Mouse (Mus musculus) left cerebral cortex, adult 2 months (tissue): ENCODE measurements around the gene Parvb. TPM values are rescaled to one million over a fixed set of nuclear protein-coding genes. Genes with fewer than 3 reads are reported as not detected.

ENCODE experiments used
- DNase-seq, 2 experiments: peaks; one replicate each; pipeline ENCODE4 v3.0.0; 2021 to 2022; ENCODE audit warnings: low spot score in 2 of 2, mixed read lengths in 1 of 2; ENCODE audit errors: extremely low spot score in 1 of 2
- H3K27ac ChIP-seq: fragments of 200-600 bp; 2 replicates; pipeline ENCODE4 v1.8.1; 2022
- H3K4me3 ChIP-seq: fragments of 200-600 bp; 2 replicates; pipeline ENCODE4 v1.8.1; 2022
- CTCF ChIP-seq: fragments of 200-600 bp; IDR thresholded peaks from 2 replicates; pipeline ENCODE4 v1.8.1; 2022; ENCODE audit warnings: antibody characterized with exemption, mild to moderate bottlenecking, moderate library complexity
- intact Hi-C: fragments of 180-260 bp; cut with DNase I; formaldehyde crosslinking; loops from one replicate; pipeline ENCODE4 v1.15.1; 2025
- total RNA-seq, 2 experiments: library from RNA; stranded (reverse); gene quantifications; 2 replicates each; pipeline ENCODE4 v1.2.3; 2021

Gene Parvb
- total RNA-seq, 2 experiments from 2014 or later: 19.3 to 20.9 TPM

DNA sequence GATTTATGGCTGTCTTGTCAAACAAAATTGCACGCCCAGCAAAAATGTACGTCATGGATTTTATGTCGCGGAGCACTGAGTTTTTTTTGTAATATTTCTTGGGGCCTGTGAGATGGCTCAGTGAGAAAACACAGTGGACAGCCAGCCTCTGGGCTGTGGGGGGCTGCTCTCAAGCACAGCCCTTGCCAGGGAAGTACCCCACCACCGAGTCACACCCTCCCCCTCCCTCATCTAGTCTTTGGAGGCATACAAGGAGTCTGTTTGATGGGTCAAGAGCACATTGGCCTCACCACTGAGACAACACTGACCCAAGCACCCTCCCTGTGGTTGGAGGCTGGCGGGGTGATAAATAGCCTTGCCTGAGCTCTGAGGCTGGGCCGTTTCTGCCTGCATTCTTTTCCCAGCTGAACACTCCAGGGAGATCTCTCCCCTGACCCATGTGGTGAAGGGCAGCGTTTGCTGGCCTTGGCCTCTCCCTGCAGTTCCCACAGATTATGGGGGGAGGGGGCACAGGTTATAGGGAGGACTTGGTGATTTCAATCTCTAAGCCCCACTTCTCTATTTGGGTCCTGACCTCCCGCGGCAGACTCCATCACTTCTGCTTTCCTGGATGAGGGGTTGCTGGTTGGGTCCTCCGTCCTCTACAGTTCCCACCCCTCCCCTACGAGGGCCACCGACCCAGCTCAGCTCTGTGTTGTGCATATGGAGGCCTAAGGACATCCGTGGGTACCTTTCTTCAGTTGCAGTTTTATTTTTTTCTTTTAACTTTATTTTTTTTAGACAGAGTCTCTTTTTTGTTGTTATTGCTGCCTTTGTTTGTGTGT is 118.3 kb downstream of the Parvb start:
- DNase-seq: no peak
- Histone ChIP-seq H3K4me3 (no peak overlapping the region), H3K27ac (no peak overlapping the region)
- no peak for TF ChIP-seq CTCF
- intact Hi-C loops: no loop called here

DNA sequence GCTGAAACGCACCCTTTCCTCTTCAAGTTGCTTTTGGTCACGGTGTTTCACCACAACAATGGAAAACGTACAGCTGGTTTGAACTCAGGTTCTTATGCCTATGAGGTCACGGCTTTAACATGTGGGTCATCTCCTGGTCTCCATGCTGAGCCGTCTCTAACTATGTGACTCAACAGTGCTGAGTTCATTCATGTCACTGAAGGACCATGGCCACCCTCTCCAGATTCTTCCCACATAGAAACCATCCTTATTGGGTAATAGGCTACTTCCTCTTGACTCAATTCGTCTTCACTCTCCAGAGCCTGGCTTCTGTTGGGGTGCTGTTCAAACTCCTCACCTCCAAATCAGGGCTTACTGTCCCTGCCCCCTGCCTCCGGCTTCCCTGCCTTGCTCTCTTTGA is 119.5 kb downstream of the Parvb start:
- Histone ChIP-seq H3K27ac (no peak overlapping the region), H3K4me3 (no peak overlapping the region)
- intact Hi-C loops: no loop called here
- no peak for DNase-seq
- TF ChIP-seq CTCF: no peak

DNA sequence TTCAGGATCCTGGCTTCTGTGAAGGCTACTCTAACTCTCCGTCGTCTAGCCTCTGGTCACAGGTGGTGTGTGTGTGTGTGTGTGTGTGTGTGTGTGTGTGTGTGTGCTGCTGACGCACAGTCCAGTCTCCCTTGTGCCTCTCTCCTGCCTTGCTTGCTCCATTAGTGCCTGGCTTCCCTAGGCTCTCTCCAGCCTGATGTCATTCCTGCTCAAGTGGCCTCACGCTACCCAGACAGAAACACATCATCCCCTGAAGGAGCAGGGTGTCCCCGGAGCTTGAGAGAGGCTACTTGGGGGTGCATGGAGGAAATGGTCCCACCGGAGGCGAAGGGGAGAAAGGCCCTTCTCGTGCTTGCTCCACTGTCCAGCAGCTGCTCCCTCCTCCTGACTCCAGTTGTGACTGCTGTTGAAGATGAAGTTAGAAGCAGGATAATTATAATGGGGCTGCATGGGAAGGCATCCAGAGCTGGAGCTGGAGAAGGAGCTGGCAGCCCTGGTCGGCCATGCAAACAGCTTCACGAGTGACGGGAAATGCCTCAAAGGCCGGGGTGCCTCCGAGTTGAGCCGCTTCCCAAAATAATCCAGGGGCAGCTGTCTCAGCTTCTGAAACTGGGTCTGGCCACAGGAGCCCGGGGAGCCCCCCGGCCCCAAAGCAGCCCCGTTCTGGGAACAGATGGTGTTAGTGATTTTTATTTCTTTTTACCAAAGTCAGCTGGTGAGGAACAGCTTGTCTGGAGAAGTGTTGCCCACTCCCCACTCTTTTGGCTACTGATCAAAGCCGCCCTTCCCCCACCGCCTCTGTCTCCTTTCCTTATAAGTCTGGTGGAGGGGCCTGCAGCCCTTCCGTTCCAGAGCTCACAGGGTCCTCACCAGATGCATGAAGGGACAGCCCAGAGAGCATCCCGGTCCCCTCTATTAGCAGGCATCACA is 120.3 kb downstream of the Parvb start:
- peak in 1 of 2 experiments; percentile 20 for DNase-seq
- Histone ChIP-seq H3K4me3 (no peak overlapping the region), H3K27ac (no peak overlapping the region)
- TF ChIP-seq CTCF: no peak
- intact Hi-C loops: no loop called here

DNA sequence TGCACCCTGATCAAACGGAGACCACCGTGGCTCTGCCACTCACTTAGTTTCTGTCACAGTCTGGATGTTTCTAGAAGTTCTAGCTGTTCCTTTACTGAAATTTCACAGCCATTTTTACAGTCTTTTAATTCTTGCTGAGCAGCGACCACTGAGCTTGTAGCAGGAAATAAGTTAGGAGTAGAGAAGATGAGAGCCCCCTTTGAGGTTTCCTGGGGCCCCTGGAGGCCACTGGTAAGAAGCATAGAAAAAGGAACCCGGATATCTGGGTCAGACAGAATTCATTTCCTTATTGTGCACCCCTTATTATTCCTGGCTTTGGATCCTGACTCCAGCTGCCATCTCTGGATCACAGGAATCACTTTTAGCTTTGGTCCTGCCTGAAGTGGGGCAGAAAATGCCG is 123.2 kb downstream of the Parvb start:
- DNase-seq: no peak
- no peak for TF ChIP-seq CTCF
- Histone ChIP-seq H3K27ac (no peak overlapping the region), H3K4me3 (no peak overlapping the region)
- intact Hi-C loops: no loop called here

DNA sequence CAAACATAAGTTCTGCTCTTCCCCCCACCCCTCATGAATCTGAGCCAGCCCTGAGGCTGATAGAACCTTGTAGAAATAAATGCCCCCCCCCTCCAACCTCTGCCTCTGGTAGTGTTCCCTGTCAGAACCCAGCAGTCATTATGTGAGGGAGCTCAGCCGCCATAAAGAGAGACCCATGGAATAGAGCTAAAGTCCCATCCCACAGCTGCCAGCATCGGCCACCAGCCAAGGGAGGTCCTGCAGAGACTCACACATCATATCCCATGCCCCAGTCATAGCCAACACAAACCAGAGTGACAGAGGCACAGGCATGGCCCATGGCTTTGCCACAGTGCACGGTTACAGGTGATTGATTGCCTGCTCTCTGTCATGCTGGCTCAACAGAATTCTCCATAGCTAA is 132.9 kb downstream of the Parvb start:
- H3K27ac ChIP-seq: no peak overlapping the region
- intact Hi-C loops: no loop called here
- TF ChIP-seq CTCF: no peak
- H3K4me3 ChIP-seq: no peak overlapping the region
- DNase-seq: no peak

Other genes starting within 250 kb of the Parvb start
- 10 to 100 TPM; 16.7 to 17.5 TPM for gene Efcab6, start 166.7 kb upstream of the Parvb start, total RNA-seq
- gene Sult4a1, start 126.3 kb upstream of the Parvb start, total RNA-seq: 100 to 1,000 TPM; 434 to 449 TPM
- gene Pnpla5, start 108.9 kb upstream of the Parvb start, total RNA-seq: not detected
- gene Pnpla3, start 64.2 kb upstream of the Parvb start, total RNA-seq: 10 to 100 TPM; 10.9 to 12.0 TPM
- 100 to 1,000 TPM in 1 of 2 experiments, 10 to 100 TPM in 1; 99.4 to 111 TPM for gene Samm50, start 39.8 kb upstream of the Parvb start, total RNA-seq
- gene Parvg, start 92.0 kb downstream of the Parvb start, total RNA-seq: 1 to 10 TPM; 6.8 to 7.1 TPM
- gene Shisal1, start 215.1 kb downstream of the Parvb start, total RNA-seq: 10 to 100 TPM; 40.5 to 48.2 TPM